Comparison of ENCODE assay signal across 29 mouse cellular contexts in genomic region chr1:167102046-167102445, GRCm38 (mm10).
DNase-seq lines count a peak whose midpoint lies in the region; ATAC-seq and TF ChIP-seq lines count a peak whose summit lies in the region.
"Had no signal": no experiment of that assay in that cellular context is flagged by ENCODE, and none has a peak within 500 bp of the region (broad histone marks: within the 10 kb centered on the region; RNA-seq: fewer than 3 reads in every experiment).

No protein-coding gene starts in this region.

- no peak overlapping the region for H3K27ac ChIP-seq in midbrain, embryonic 11.5 days (ENCODE audit: low read depth, low read length)
- H3K27ac ChIP-seq: forebrain, embryonic 13.5 days; heart, embryonic 13.5 days; hindbrain, embryonic 10.5 days; hindbrain, embryonic 15.5 days; left cerebral cortex, adult 2 months; limb, embryonic 12.5 days; midbrain, embryonic 15.5 days; neural tube, embryonic 12.5 days had no signal

- H3K9ac ChIP-seq in midbrain, embryonic 11.5 days (ENCODE audit: low read length): no peak overlapping the region
- H3K9ac ChIP-seq: forebrain, embryonic 13.5 days; heart, embryonic 13.5 days; hindbrain, embryonic 15.5 days; limb, embryonic 12.5 days; midbrain, embryonic 15.5 days; neural tube, embryonic 12.5 days had no signal

- peak; percentile 39 for ATAC-seq in common myeloid progenitor, adult 5-6 weeks (replicated peaks; ENCODE audit: low read depth, poor library complexity, severe bottlenecking)
- ATAC-seq in midbrain, embryonic 11.5 days (ENCODE audit: low FRiP score): no peak
- ATAC-seq: forebrain, embryonic 13.5 days; inflammation-experienced regulatory T-cells, adult 6 months; midbrain, embryonic 15.5 days had no signal

- no peak overlapping the region for H3ac ChIP-seq in myocyte (ENCODE audit: control insufficient read depth, insufficient read length)

- H3K27me3 ChIP-seq in myocyte (ENCODE audit: control insufficient read depth, insufficient read depth, insufficient read length): no peaks in the 10 kb centered on the region
- H3K27me3 ChIP-seq in midbrain, embryonic 11.5 days (ENCODE audit: control insufficient read depth, insufficient read depth, low read length): no peaks in the 10 kb centered on the region
- H3K27me3 ChIP-seq: forebrain, embryonic 13.5 days; heart, embryonic 13.5 days; hindbrain, embryonic 15.5 days; limb, embryonic 12.5 days; midbrain, embryonic 15.5 days; neural tube, embryonic 12.5 days had no signal

- H3K36me3 ChIP-seq in myocyte (ENCODE audit: control insufficient read depth, insufficient read depth): no peaks in the 10 kb centered on the region
- no peaks in the 10 kb centered on the region for H3K36me3 ChIP-seq in midbrain, embryonic 11.5 days (ENCODE audit: control insufficient read depth, insufficient read depth, low read length)
- H3K36me3 ChIP-seq: G1E; heart, embryonic 13.5 days; hindbrain, embryonic 10.5 days; hindbrain, embryonic 15.5 days; limb, embryonic 12.5 days; midbrain, embryonic 15.5 days; neural tube, embryonic 12.5 days had no signal

- H3K4me2 ChIP-seq in myocyte (ENCODE audit: low read depth): peak overlapping the region; percentile 1
- H3K4me2 ChIP-seq in midbrain, embryonic 11.5 days: no peak overlapping the region
- H3K4me2 ChIP-seq: forebrain, embryonic 13.5 days; heart, embryonic 13.5 days; hindbrain, embryonic 15.5 days; limb, embryonic 12.5 days; liver, embryonic 11.5 days; midbrain, embryonic 15.5 days; neural tube, embryonic 12.5 days had no signal

- WGBS in midbrain, embryonic 11.5 days: 91% methylated on average over 8 of the region's 8 CpGs

- peak; percentile 34 for DNase-seq in kidney, postnatal 10 days
- DNase-seq in kidney, adult 8-10 months: no peak
- peak; percentile 15 for DNase-seq in lung, postnatal 36 days
- DNase-seq in lung, postnatal 10 days: no peak
- no peak for DNase-seq in midbrain, embryonic 11.5 days (ENCODE audit: low spot score, missing footprints)
- DNase-seq in layer of hippocampus, adult 18-20 months (ENCODE audit: low spot score in 2 of 2): no peak
- DNase-seq: adrenal gland, postnatal 25 days; cerebellum, adult 11-12 months; cerebellum, postnatal 10 days; gastrocnemius, postnatal 36 days; heart, postnatal 10 days; kidney, adult 9 months; lung, postnatal 4 days; right cerebral cortex, adult 18-20 months; spleen, adult 18-20 months; thymus, postnatal 14 days had no signal

- H3K4me3 ChIP-seq in myocyte: no peak overlapping the region
- H3K4me3 ChIP-seq in midbrain, embryonic 11.5 days (ENCODE audit: low read depth, low read length): no peak overlapping the region
- H3K4me3 ChIP-seq: forebrain, embryonic 13.5 days; heart, embryonic 13.5 days; hindbrain, embryonic 10.5 days; hindbrain, embryonic 15.5 days; left cerebral cortex, adult 2 months; limb, embryonic 12.5 days; midbrain, embryonic 15.5 days; neural tube, embryonic 12.5 days had no signal

- H3K4me1 ChIP-seq in midbrain, embryonic 11.5 days (ENCODE audit: control insufficient read depth, insufficient read depth, low read length): 0 out of 2 replicates have a peak, but pooled peaks cover 4% of the 10 kb centered on the region
- H3K4me1 ChIP-seq: heart, embryonic 13.5 days; hindbrain, embryonic 15.5 days; neural tube, embryonic 12.5 days had no signal

- no peaks in the 10 kb centered on the region for H3K9me3 ChIP-seq in midbrain, embryonic 11.5 days (ENCODE audit: control insufficient read depth, low read length)
- H3K9me3 ChIP-seq: forebrain, embryonic 13.5 days; heart, embryonic 13.5 days; hindbrain, embryonic 10.5 days; hindbrain, embryonic 15.5 days; limb, embryonic 12.5 days; midbrain, embryonic 15.5 days; neural tube, embryonic 12.5 days had no signal

- H3K79me2 ChIP-seq in myocyte (ENCODE audit: control insufficient read depth, insufficient read depth): no peaks in the 10 kb centered on the region

- no peak for TF ChIP-seq POLR2A in myocyte (IDR thresholded peaks at IDR 0.05; ENCODE audit: insufficient read length, low read depth)

TF ChIP-seq in myocyte, 11 proteins besides CTCF, POLR2A, EP300 and RAD21:
- no peak for TF ChIP-seq MYOD1 (IDR thresholded peaks at IDR 0.05; ENCODE audit: control insufficient read depth in 1 of 3, insufficient read length in 2 of 3, low read depth in 2 of 3)
- TF ChIP-seq CEBPB (IDR thresholded peaks at IDR 0.05; ENCODE audit: insufficient read depth, poor library complexity, severe bottlenecking): no peak
- no peak for TF ChIP-seq POLR2AphosphoS2 (IDR thresholded peaks at IDR 0.05; ENCODE audit: insufficient read length, low read depth)
- TF ChIP-seq TCF12 (IDR thresholded peaks at IDR 0.05; ENCODE audit: insufficient read depth, poor library complexity, severe bottlenecking): no peak
- TF ChIP-seq MYOG (IDR thresholded peaks at IDR 0.05; ENCODE audit: control insufficient read depth in 1 of 3, insufficient read depth in 1 of 3, insufficient read length in 2 of 3, low read depth in 2 of 3): no peak
- TF ChIP-seq REST (IDR thresholded peaks at IDR 0.05; ENCODE audit: insufficient read depth, insufficient read length): no peak
- no peak for TF ChIP-seq TCF3 (IDR thresholded peaks at IDR 0.05; ENCODE audit: insufficient read length, low read depth)
- TF ChIP-seq E2F4 (IDR thresholded peaks at IDR 0.05; ENCODE audit: insufficient read depth): no peak
- TF ChIP-seq MAX (IDR thresholded peaks at IDR 0.05; ENCODE audit: low read depth): no peak
- TF ChIP-seq USF1 (IDR thresholded peaks at IDR 0.05; ENCODE audit: low read depth): no peak
- no peak for TF ChIP-seq SRF (IDR thresholded peaks at IDR 0.05; ENCODE audit: control insufficient read depth, insufficient read length, low read depth)
TF ChIP-seq in myocyte: peak in this region for 0.

Comparison
In these comparisons a context has a peak if more than half of its experiments do, and no peak if none do; other contexts are left out.
1. DNase-seq: peak in kidney, postnatal 10 days (single experiment) and lung, postnatal 36 days (single experiment); none in kidney, adult 8-10 months (0 of 2), lung, postnatal 10 days (single experiment), midbrain, embryonic 11.5 days (single experiment) and layer of hippocampus, adult 18-20 months (0 of 2).